Comparison of ENCODE assay signal across 13 mouse cellular contexts in genomic region chr10:7062993-7063392, GRCm38 (mm10). TPM values are rescaled to one million over a fixed set of nuclear protein-coding genes. Genes with fewer than 3 reads are reported as not detected.
DNase-seq lines count a peak whose midpoint lies in the region; ATAC-seq and TF ChIP-seq lines count a peak whose summit lies in the region.
"Had no signal": no experiment of that assay in that cellular context is flagged by ENCODE, and none has a peak within 500 bp of the region (broad histone marks: within the 10 kb centered on the region; RNA-seq: fewer than 3 reads in every experiment).

No protein-coding gene starts in this region.

- H3K36me3 ChIP-seq in spleen, adult 2 months (ENCODE audit: control insufficient read depth, insufficient read depth, low read length): no peaks in the 10 kb centered on the region
- H3K36me3 ChIP-seq in macrophage (ENCODE audit: inconsistent target): no peaks in the 10 kb centered on the region
- no peaks in the 10 kb centered on the region for H3K36me3 ChIP-seq in stomach, postnatal 0 days (ENCODE audit: control insufficient read depth, insufficient read depth, low read length)
- H3K36me3 ChIP-seq in embryonic facial prominence, embryonic 10.5 days (replicated peaks): no peaks in the 10 kb centered on the region
- H3K36me3 ChIP-seq: limb, embryonic 13.5 days; midbrain, embryonic 15.5 days had no signal

- no peak overlapping the region for H3K27ac ChIP-seq in spleen, adult 2 months (ENCODE audit: insufficient read depth, low read length)
- H3K27ac ChIP-seq in macrophage: peak overlapping the region; percentile 10; the same call in 1 of the 2 replicates
- no peak overlapping the region for H3K27ac ChIP-seq in stomach, postnatal 0 days (replicated peaks)
- no peak overlapping the region for H3K27ac ChIP-seq in embryonic facial prominence, embryonic 10.5 days (replicated peaks)
- H3K27ac ChIP-seq: limb, embryonic 13.5 days; midbrain, embryonic 15.5 days had no signal

- TF ChIP-seq POLR2A in spleen, adult 2 months (IDR thresholded peaks at IDR 0.05; ENCODE audit: low read depth, low read length): no peak

- TF ChIP-seq EP300 in stomach, postnatal 0 days (optimal IDR thresholded peaks at IDR 0.05): no peak

- no peak overlapping the region for H3K4me2 ChIP-seq in stomach, postnatal 0 days (replicated peaks; ENCODE audit: low read depth)
- H3K4me2 ChIP-seq: limb, embryonic 13.5 days; midbrain, embryonic 15.5 days had no signal

- H3K79me2 ChIP-seq in macrophage (ENCODE audit: inconsistent target): no peaks in the 10 kb centered on the region

- DNase-seq in spleen, adult 2 months (ENCODE audit: low read depth in 1 of 2, low spot score in 2 of 2): peak; percentile 18 to 37
- no peak for DNase-seq in spleen, postnatal 14 days (ENCODE audit: low spot score in 2 of 2)
- peak; percentile 45 for DNase-seq in c-Kit-positive CD71-negative TER-119-negative erythroid progenitor cells, embryonic 14.5 days (ENCODE audit: low read depth)
- peak; percentile 9 for DNase-seq in stomach, postnatal 0 days (ENCODE audit: low spot score)
- DNase-seq in urinary bladder, postnatal 4 days (ENCODE audit: low spot score in 2 of 2): no peak
- DNase-seq in embryonic facial prominence, embryonic 10.5 days (ENCODE audit: low spot score): no peak
- DNase-seq: adrenal gland, postnatal 25 days; cerebellum, adult 11 months; embryo, embryonic 11 days; kidney, postnatal 25 days had no signal

- no peak overlapping the region for H3K4me3 ChIP-seq in spleen, adult 2 months (ENCODE audit: extremely low read depth, insufficient read depth, insufficient read length)
- H3K4me3 ChIP-seq in macrophage (ENCODE audit: inconsistent target): no peak overlapping the region
- H3K4me3 ChIP-seq in stomach, postnatal 0 days (ENCODE audit: low read depth, low read length): no peak overlapping the region
- no peak overlapping the region for H3K4me3 ChIP-seq in embryonic facial prominence, embryonic 10.5 days
- H3K4me3 ChIP-seq: limb, embryonic 13.5 days; midbrain, embryonic 15.5 days had no signal

- 9% methylated on average over 7 of the region's 7 CpGs for WGBS in spleen, adult 2 months
- WGBS in macrophage (ENCODE audit: missing documents): 3% methylated on average over 7 of the region's 7 CpGs
- 79% methylated on average over 7 of the region's 7 CpGs for WGBS in stomach, postnatal 0 days
- 92% methylated on average over 7 of the region's 7 CpGs for WGBS in embryonic facial prominence, embryonic 10.5 days

- no peak for TF ChIP-seq CTCF in spleen, adult 2 months (IDR thresholded peaks at IDR 0.05; ENCODE audit: extremely low read depth, insufficient read depth, insufficient read length, insufficient replicate concordance)
- no peak for TF ChIP-seq CTCF in stomach, postnatal 0 days (IDR thresholded peaks at IDR 0.05; ENCODE audit: low read depth)

- ATAC-seq in stomach, postnatal 0 days (ENCODE audit: low FRiP score, low TSS enrichment): no peak
- ATAC-seq: midbrain, embryonic 15.5 days had no signal

- no peaks in the 10 kb centered on the region for H3K9me3 ChIP-seq in stomach, postnatal 0 days (ENCODE audit: control insufficient read depth, low read length)
- no peaks in the 10 kb centered on the region for H3K9me3 ChIP-seq in embryonic facial prominence, embryonic 10.5 days
- H3K9me3 ChIP-seq: limb, embryonic 13.5 days; midbrain, embryonic 15.5 days had no signal

- peaks cover 9% of the 10 kb centered on the region; the same call in 1 of the 2 replicates for H3K4me1 ChIP-seq in spleen, adult 2 months (ENCODE audit: control insufficient read depth, insufficient read depth, insufficient read length)
- H3K4me1 ChIP-seq in stomach, postnatal 0 days (replicated peaks; ENCODE audit: control insufficient read depth, insufficient read depth): no peaks in the 10 kb centered on the region
- no peaks in the 10 kb centered on the region for H3K4me1 ChIP-seq in embryonic facial prominence, embryonic 10.5 days
- H3K4me1 ChIP-seq: midbrain, embryonic 15.5 days had no signal

- H3K27me3 ChIP-seq in spleen, adult 2 months (ENCODE audit: control insufficient read depth, insufficient read depth, low read length): no peaks in the 10 kb centered on the region
- H3K27me3 ChIP-seq in stomach, postnatal 0 days (ENCODE audit: control insufficient read depth, insufficient read depth, low read length): no peaks in the 10 kb centered on the region
- no peaks in the 10 kb centered on the region for H3K27me3 ChIP-seq in embryonic facial prominence, embryonic 10.5 days (replicated peaks; ENCODE audit: low read depth, poor library complexity, severe bottlenecking)
- H3K27me3 ChIP-seq: limb, embryonic 13.5 days; midbrain, embryonic 15.5 days had no signal

- H3K9ac ChIP-seq in stomach, postnatal 0 days (ENCODE audit: low read length): no peak overlapping the region
- H3K9ac ChIP-seq: limb, embryonic 13.5 days; midbrain, embryonic 15.5 days had no signal

RNA-seq across cellular contexts. Expression of gene Ipcef1, which starts 10.7 kb away (rescaled TPM):
- polyA plus RNA-seq in spleen, adult 2 months (2012; rRNA removed): 2.8 and 3.6 TPM in 2 replicates
- total RNA-seq in macrophage (2018; cell fraction: chromatin; rRNA removed): 10 to 100 TPM in 1 of 26 experiments, 1 to 10 TPM in 13, under 1 TPM in 7, not detected in 5; 0.15 to 11.3 (median 1.6) TPM
- 1 to 10 TPM in 10 of 26 experiments, under 1 TPM in 16; 0.05 to 2.5 (median 0.78) TPM for total RNA-seq in macrophage (2018; cell fraction: cytosol; rRNA removed)
- 1 to 10 TPM in 13 of 26 experiments, under 1 TPM in 10, not detected in 3; 0.30 to 3.4 (median 1.1) TPM for total RNA-seq in macrophage (2018; cell fraction: nucleus; rRNA removed)
- polyA plus RNA-seq in macrophage (2018): 0.06 to 0.33 TPM (median 0.14 TPM) in 3 replicates
- 0.30 and 0.35 TPM in 2 replicates for polyA plus RNA-seq in stomach, postnatal 0 days (2015; fragmentation: Nextera tagmentation; extraction: Ambion mirVana)
- 0.10 and 0.16 TPM in 2 replicates for polyA plus RNA-seq in embryonic facial prominence, embryonic 10.5 days (2016; fragmentation: Nextera tagmentation; extraction: Ambion mirVana)

Comparison
In these comparisons a context has a peak if more than half of its experiments do, and no peak if none do; other contexts are left out.
1. DNase-seq: peak in spleen, adult 2 months (2 of 2), c-Kit-positive CD71-negative TER-119-negative erythroid progenitor cells, embryonic 14.5 days (single experiment) and stomach, postnatal 0 days (single experiment); none in spleen, postnatal 14 days (0 of 2), urinary bladder, postnatal 4 days (0 of 2) and embryonic facial prominence, embryonic 10.5 days (single experiment).